Mouse (Mus musculus): ENCODE data around the gene Gm10031.
"Not testable (repeated sequence)": the region's sequence is repeated elsewhere in the genome, so short reads cannot be mapped to it uniquely, and the experiment has no call there.

The Gm10031 gene

DNA sequence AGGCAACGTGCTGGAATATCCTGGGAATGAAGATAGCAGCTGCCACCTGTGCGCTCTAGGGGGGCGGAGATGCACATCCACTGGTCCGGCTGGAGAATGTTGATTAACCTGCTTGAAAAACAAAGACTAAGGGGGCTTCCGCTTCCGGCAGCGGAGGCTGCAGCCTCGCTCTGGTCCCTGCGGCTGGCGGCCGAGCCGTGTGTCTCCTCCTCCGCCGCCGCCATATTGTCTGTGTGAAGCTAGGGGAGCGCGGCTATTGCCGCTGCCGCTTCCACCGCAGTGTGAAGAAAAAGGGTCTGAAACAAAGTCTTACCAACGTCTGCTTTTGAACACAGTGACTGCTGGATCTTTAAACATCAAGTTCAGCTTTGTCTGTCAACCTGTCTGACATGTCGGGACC is at the start of gene Gm10031:
TSS of gene Gm10031 (plus strand) at position 171 of the 400 bp plus-strand sequence.
- DNase-seq, result not testable (repeated sequence)

DNA sequence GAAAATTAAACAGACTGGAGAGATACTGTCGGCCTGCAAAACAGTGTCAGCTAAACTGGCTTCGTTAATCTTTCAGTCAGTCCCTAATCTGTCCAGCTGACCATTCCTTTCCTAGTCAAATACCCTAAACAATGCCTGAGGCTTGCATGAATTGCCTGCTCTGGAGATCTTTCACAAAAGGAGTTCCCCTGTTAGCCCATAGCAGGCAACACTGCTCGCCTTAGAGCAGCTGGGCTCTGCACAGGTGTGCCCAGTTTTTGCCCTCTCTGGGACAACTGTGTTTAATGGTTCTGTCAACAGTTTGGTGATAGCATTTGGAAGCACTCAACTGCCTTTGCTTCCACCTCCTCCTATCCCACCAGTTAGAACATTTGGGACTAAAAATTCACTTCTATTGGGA is 49.0 kb upstream of the Gm10031 start:
- no peak for DNase-seq

- DNase-seq, result no peak
These were observed 47.8 kb upstream of the Gm10031 start for GRCm38 (mm10) chr1:156476016-156476415.

DNA sequence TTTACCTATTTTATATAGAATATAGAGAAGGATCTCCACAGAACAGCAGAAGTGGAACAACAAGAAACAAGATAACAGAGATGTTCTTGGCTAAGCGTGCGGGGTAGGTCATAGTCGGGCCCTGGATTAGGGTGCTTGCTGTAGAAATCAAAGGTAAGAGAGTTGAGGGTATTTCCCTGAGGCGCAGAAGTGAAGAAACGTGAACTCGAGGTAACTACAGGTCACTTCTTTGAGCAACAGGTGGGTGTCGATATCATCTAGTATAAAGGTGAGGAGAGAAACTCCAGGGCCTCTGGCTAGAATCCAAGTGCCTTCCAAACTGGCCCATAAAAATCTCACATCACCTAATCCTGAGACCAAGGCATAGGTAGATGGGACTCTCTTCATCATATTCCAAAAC is 47.3 kb upstream of the Gm10031 start:
- DNase-seq, result peak in 1 of 2 experiments; percentile 8

GRCm38 (mm10) chr1:156481826-156482225 is 42.0 kb upstream of the Gm10031 start:
- no peak for DNase-seq

DNA sequence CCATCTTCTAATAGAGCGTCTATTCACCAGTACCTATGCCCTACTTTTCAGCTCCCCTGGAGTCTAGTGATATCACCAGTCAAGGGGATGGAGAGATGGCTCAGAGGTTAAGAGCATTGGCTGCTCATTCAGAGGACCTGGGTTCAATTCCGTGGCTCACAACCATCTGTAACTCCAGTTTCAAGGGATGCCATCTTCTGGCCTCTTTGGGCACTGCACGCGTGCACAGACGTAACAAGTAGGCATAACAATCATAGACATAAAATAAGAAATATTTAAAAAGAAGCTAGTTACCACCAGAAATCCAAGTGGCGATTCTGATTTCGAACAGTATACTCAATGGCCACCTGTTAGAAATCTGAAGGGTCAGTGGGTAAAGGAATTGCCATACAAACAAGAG is 36.3 kb upstream of the Gm10031 start:
- no peak for DNase-seq

- DNase-seq, result no peak
These were observed 35.8 kb upstream of the Gm10031 start for GRCm38 (mm10) chr1:156488031-156488430.

GRCm38 (mm10) chr1:156491226-156491796 is 32.5 kb upstream of the Gm10031 start:
- DNase-seq, result no peak

- no peak for DNase-seq
These were observed 28.8 kb upstream of the Gm10031 start for GRCm38 (mm10) chr1:156495025-156495424.

DNA sequence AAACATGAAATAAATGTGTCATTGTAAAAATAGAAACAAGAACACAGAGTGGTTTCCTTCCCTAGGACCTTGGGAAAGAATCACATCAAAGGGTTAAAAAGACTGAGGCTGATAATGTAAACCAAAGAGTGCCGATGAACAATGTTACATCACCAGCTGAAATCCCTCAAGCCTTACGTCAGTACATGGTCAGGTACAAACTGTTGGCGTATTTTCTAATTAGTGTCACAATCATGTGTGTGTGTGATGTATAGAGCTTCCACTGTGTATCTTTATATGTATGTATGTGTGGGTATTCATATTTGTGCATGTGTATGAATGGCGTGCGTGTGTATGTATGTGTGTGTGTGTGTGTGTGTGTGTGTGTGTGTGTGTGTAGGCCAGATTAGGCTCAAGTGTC is 26.9 kb upstream of the Gm10031 start:
- no peak for DNase-seq

DNA sequence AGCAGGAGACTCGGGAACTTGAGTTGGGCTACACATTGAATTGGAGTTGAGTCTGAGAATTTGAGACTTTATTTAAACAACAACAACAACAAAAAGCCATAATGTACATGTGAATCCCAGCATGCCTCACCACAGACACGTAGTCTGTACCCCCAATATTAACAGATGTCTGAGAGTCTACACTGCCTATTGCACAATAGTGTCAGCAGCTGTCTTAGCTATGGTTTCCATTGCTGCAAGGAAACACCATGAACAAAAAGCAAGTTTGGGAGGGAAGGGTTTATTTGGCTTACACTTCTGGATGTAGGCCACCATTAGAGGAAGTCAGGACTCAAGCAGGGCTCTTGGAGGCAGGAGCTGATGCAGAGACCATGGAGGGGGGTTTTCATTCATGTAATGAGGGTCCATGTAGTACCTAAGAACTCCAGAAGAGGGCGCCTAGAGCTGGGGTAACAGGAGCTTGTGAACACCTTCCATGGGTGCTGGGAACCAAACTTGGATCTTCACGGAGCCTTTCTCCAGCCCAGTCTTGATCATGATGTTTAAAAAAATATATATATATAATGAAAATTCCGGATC is 18.8 kb upstream of the Gm10031 start:
- DNase-seq, result peak; percentile 5 to 10

GRCm38 (mm10) chr1:156505901-156506300 is 17.9 kb upstream of the Gm10031 start:
- no peak for DNase-seq

- DNase-seq, result no peak
These were observed 16.1 kb upstream of the Gm10031 start for GRCm38 (mm10) chr1:156507753-156508152.

GRCm38 (mm10) chr1:156520136-156520780 is 3.6 kb upstream of the Gm10031 start:
- no peak for DNase-seq

DNA sequence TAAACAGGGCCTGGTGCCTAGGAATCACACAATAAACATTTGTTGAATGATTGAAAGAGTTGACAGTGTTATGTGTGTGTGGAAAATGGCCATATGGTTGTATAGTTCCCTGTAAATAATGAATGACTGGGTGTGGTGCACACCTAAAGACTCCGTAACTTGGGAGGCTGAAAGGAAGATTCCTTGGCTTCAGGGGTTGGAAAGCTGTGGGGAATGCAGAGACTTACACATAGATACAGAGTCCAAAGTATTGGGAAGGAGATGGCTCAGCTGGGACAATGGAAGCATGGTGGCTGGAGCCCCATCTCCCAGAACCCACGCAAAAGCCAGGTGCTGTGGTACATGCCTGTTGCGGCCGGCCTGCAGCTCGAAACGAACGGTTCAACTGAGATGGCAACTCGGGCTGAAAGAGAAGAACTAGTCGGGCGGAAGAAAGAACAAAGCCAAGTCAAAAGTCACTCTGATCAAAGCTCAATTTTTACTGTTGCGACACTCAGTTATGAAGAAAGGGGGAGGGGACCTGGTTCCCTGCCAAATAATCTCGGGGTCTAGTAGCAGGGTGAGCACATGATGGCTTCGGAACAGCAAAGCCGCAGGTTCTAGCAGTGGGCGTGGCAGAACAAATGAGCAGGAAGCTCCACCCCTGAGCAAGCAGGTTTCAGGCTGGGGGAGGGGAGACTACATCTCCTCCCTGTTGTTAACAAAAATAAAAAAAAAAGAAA is 1.9 kb upstream of the Gm10031 start:
- DNase-seq, result peak; percentile 13 to 19

- not testable (repeated sequence) for DNase-seq
These were observed 8.8 kb downstream of the Gm10031 start for GRCm38 (mm10) chr1:156532476-156533175.

GRCm38 (mm10) chr1:156533483-156533882 is 9.7 kb downstream of the Gm10031 start:
- no peak for DNase-seq

DNA sequence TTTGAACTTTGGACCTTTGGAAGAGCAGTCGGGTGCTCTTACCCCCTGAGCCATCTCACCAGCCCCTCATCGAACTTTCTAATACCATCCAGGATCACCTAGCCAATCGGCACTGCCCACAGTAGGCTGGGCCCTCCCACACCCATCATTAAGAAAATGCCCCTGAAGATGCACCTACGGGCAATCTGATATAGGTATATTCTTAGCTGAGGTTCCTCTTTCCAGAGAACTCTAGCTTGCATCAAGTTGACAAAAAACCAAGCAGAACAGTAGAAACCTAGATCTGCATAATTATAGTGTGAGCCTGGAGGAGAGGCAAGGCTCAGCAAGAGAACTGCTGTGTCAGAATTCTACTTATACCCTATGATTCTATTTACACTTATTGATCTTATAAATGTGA is 10.1 kb downstream of the Gm10031 start:
- DNase-seq, result no peak

DNA sequence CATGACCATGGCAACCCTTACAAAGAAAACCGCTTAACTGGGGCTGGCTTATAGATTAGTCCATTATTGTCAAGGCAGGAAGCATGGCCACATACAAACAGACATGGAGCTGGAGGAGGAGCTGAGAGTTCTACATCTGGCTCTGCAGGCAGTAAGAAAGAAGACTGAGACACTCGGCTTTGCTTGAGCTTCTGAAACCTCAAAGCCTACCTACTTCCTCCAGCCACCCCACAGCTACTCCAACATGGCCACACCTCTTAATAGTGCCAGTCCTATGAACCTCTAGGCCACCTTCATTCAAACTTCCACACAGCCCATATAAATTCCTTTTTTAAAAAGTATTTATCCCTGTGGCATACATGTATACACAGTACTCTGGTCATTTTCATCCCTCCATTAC is 13.2 kb downstream of the Gm10031 start:
- DNase-seq, result no peak

DNA sequence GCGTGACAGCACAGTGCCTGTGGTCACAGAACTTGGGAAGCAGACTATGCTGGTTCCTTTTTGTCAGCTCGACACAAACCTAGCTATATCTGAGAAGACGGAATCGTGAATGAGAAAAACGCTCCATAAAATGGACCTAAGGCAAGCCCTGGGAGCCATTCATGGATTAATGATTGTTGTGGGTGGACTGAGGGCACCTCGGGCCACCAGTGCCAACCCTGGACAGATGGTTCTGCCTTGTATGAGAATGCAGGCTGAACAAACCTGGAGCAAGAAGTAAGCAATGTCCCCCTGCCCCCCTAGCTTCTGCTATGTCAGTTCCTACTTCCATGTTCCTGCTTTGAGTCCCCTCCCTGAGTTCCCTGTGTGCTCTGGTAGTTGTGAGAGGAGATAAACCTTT is 13.9 kb downstream of the Gm10031 start:
- DNase-seq, result peak in 1 of 2 experiments; percentile 17

DNA sequence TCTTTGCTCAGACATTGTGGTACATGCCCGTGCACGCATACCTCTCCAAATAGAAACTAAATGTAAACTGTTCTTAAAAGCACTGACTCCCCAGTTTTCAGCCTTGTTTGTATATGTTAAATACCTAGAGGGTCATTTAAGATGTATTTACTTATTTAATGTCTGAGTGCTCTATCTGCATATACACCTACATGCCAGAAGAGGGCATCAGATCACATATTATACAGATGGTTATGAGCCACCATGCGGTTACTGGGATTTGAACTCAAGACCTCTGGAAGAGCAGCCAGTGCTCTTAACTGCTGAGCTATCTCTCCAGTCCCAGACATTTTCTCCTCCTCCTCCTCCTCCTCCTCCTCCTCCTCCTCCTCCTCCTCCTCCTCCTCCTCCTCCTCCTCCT is 14.6 kb downstream of the Gm10031 start:
- no peak for DNase-seq

- peak; percentile 54 to 60 for DNase-seq
These were observed 16.2 kb downstream of the Gm10031 start for GRCm38 (mm10) chr1:156539787-156540560.
